Mouse (Mus musculus): ENCODE results near the gene Areg. TPM values are rescaled to one million over a fixed set of nuclear protein-coding genes. Genes with fewer than 3 reads are reported as not detected.

The Areg gene
- total RNA-seq, 2 experiments from 2014 or later = 0.49 to 0.56 TPM

DNA sequence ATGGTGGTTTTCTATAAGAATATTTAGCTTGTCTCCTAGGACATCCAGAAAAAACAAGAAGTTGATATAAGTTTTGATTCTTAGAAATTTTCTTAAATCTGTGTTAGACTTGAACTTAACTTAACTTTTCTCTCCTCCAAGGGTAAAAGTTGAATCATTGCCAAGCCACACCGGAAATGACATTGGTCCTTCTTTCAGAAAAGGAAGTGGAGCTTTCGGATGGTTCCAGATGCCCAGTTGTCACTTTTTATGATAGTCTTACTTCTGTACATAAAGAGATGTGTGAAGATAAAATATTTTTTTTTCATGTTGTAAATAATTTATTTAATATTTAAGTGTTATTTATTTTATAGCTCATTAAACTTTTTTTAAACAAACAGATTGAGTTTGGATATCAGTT, 8.7 kb downstream of the Areg start:
- intact Hi-C loops (cut with DNase I) = no loop called here
- no peak for DNase-seq (ENCODE audit: extremely low spot score in 1 of 2, low spot score in 2 of 2)

DNA sequence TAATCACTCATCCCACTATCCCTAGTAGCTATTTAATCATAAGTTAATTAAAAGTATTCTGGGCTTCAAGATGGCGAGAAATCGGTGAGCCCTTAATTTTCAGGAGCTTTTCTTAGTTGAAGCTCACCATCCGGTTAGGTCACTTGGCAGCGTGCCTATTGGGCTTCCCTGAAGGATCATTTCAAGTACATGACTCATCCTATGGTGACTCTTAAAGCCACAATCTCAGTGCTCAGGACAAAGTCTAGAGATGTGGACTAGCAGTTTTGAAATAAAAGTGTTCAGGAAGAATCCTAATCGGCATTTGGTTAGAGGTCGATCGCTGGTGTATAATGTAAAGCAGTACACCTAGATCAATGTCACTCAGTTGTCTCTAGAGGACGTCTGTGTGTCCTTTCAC, 17.3 kb downstream of the Areg start:
- no peak for DNase-seq (ENCODE audit: extremely low spot score in 1 of 2, low spot score in 2 of 2)
- intact Hi-C loops (cut with DNase I) = no loop called here

DNA sequence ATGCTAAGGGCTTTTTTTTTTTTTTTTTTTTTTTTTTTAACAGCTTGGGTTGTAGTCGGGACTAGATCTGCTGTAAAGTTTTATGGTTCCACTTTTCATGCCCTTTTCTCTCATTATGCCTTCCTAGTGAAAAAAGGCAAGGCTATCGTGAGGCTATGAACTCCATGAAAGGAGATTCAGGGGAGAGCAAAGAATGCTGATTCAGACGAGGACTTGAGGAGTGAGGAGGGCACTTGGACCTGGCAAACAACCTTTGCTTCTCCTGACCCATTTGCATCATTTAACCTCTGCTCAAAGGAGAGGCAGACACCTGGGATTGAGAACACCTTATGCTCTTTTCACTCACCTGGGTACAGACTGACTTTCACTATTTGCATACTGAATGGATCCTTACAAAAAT, 17.8 kb downstream of the Areg start:
- DNase-seq (ENCODE audit: extremely low spot score in 1 of 2, low spot score in 2 of 2) = no peak
- intact Hi-C loops (cut with DNase I) = no loop called here

DNA sequence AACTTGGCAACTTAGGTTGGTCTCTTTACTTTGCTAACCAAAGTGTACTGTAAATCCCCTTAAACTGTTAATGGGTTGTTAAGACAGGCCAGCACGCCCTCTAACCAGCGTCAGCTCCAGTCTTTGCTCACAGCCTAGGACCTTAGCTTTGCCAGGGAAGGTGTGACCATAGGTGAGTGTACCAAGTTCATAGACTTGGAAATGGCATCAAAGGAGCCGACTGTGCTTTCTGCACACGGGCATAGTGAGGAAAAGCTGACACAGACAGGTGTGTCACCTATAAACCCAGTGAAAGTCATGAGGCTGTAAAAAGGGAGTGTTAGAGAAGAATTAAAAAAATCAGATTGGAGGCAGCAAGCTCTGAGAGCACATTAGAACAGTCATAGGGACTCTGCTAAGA, 23.4 kb downstream of the Areg start:
- intact Hi-C loops (cut with DNase I) = no loop called here
- no peak for DNase-seq (ENCODE audit: extremely low spot score in 1 of 2, low spot score in 2 of 2)

DNA sequence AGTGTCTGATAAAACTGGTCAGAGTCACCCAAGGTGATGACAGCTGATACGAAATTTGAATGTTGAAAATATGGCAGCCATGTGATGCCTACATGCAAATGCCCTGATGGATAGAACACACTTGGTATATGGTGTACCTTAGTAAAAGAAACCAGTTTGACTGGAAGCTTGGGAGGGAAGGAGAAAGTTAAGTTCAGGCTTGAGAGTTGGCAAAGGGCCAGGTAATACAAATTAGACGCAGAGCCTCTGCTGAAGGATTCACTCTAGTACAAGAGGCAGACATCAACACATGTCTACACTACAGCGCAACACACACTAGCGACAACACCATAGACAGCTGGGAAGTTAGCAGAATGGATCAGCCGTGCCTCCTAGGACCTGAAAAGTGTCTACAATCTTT, 27.2 kb downstream of the Areg start:
- no peak for DNase-seq (ENCODE audit: extremely low spot score in 1 of 2, low spot score in 2 of 2)
- intact Hi-C loops (cut with DNase I) = no loop called here

DNA sequence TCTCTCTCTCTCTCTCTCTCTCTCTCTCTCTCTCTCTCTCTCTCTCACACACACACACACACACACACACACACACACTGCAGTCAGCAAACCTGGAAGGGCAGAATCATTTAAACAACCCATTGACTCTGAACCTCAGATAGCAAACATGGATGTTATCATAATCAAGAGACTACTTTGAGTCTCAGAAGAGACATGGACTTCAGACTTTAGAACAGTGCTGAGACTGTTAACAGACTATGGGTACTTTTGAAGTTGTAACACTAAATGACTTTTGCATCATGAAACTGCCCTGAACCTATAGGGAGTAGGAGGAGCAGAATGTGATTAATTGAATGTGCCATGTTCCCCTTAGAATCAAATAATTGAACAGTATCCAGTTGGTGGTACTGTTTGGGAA, 37.0 kb downstream of the Areg start:
- intact Hi-C loops (cut with DNase I) = no loop called here
- DNase-seq (ENCODE audit: extremely low spot score in 1 of 2, low spot score in 2 of 2) = no peak

DNA sequence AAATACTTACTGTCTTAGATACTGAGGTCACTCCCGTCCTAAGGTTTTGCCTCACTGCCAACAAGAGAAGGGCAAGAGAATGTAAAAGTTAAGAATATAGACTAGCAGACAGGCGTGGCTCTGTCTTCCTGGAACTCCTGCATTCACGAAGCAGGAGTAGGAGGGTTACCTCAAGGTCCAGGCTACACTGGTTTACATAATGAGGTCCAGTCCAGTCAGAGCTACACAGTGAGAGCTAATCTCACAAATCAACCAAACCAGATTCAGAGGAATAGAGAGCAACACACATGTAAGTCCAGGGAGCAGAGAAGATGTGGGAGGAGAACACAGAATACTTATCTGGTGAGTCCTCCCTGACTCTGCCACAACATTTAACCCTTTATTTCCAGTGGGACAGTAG, 55.2 kb downstream of the Areg start:
- no peak for DNase-seq (ENCODE audit: extremely low spot score in 1 of 2, low spot score in 2 of 2)
- intact Hi-C loops (cut with DNase I) = no loop called here

Other genes with a start within 250 kb of the Areg start
- under 1 TPM in 1 of 2 experiments, not detected in 1; 0.55 TPM for gene Cxcl1, start 248.4 kb upstream of the Areg start, total RNA-seq (2021)
- gene Cxcl2, start 235.7 kb upstream of the Areg start, total RNA-seq (2021) = not detected
- gene Mthfd2l, start 208.5 kb upstream of the Areg start, total RNA-seq (2021) = 10 to 100 TPM; 18.0 to 18.5 TPM
- gene Epgn, start 112.1 kb upstream of the Areg start, total RNA-seq (2021) = under 1 TPM in 1 of 2 experiments, not detected in 1; 0.39 TPM
- gene Ereg, start 65.0 kb upstream of the Areg start, total RNA-seq (2021) = not detected